In genomic region chr7:141390326-141391259, GRCm38 (mm10) we compare ENCODE assay signal across 10 mouse cellular contexts. TPM values are rescaled to one million over a fixed set of nuclear protein-coding genes. Genes with fewer than 3 reads are reported as not detected.
DNase-seq lines count a peak whose midpoint lies in the region; ATAC-seq and TF ChIP-seq lines count a peak whose summit lies in the region.
"Had no signal": no experiment of that assay in that cellular context is flagged by ENCODE, and none has a peak within 500 bp of the region (broad histone marks: within the 10 kb centered on the region; RNA-seq: fewer than 3 reads in every experiment).

No protein-coding gene starts in this region.

- H3K27ac ChIP-seq in heart, embryonic 12.5 days (ENCODE audit: poor library complexity, severe bottlenecking), result no peak overlapping the region
- no peak overlapping the region for H3K27ac ChIP-seq in midbrain, embryonic 10.5 days (replicated peaks)
- no peak overlapping the region for H3K27ac ChIP-seq in midbrain, postnatal 0 days (ENCODE audit: low read depth, low read length)
- H3K27ac ChIP-seq in intestine, embryonic 16.5 days (ENCODE audit: low read length), result peak overlapping the region; percentile 98
- peak overlapping the region; percentile 98 for H3K27ac ChIP-seq in liver, embryonic 16.5 days (ENCODE audit: low read length)

- 59% methylated on average over 9 of the region's 9 CpGs for WGBS in heart, embryonic 12.5 days
- 62% methylated on average over 9 of the region's 9 CpGs for WGBS in midbrain, embryonic 10.5 days
- 59% methylated on average over 9 of the region's 9 CpGs for WGBS in midbrain, postnatal 0 days
- 46% methylated on average over 9 of the region's 9 CpGs for WGBS in intestine, embryonic 16.5 days
- WGBS in liver, embryonic 16.5 days (ENCODE audit: insufficient replicate concordance), result 41% methylated on average over 9 of the region's 9 CpGs

- peaks cover 15% of the 10 kb centered on the region for H3K4me1 ChIP-seq in heart, embryonic 12.5 days (replicated peaks)
- peaks cover 21% of the 10 kb centered on the region for H3K4me1 ChIP-seq in midbrain, embryonic 10.5 days
- peaks cover 8% of the 10 kb centered on the region; the same call in 1 of the 2 replicates for H3K4me1 ChIP-seq in midbrain, postnatal 0 days (ENCODE audit: insufficient read depth, low read length)
- H3K4me1 ChIP-seq in intestine, embryonic 16.5 days (ENCODE audit: control insufficient read depth, insufficient read depth, low read length), result peaks cover 21% of the 10 kb centered on the region
- H3K4me1 ChIP-seq in liver, embryonic 16.5 days (ENCODE audit: control insufficient read depth, low read depth, low read length), result peaks cover 76% of the 10 kb centered on the region

- H3K27me3 ChIP-seq in heart, embryonic 12.5 days (replicated peaks), result peaks cover 4% of the 10 kb centered on the region; the same call in 1 of the 2 replicates
- H3K27me3 ChIP-seq in midbrain, embryonic 10.5 days (ENCODE audit: low read depth, poor library complexity, severe bottlenecking), result peaks cover 30% of the 10 kb centered on the region; the same call in 1 of the 2 replicates
- no peaks in the 10 kb centered on the region for H3K27me3 ChIP-seq in midbrain, postnatal 0 days (ENCODE audit: insufficient read depth, low read length)
- H3K27me3 ChIP-seq in intestine, embryonic 16.5 days (replicated peaks; ENCODE audit: control insufficient read depth, insufficient read depth, low read length), result no peaks in the 10 kb centered on the region
- H3K27me3 ChIP-seq in liver, embryonic 16.5 days (ENCODE audit: control insufficient read depth, insufficient read depth, low read depth, low read length), result no peaks in the 10 kb centered on the region

- ATAC-seq in heart, embryonic 12.5 days (ENCODE audit: insufficient number of reproducible peaks, low FRiP score), result no peak
- ATAC-seq in midbrain, postnatal 0 days (ENCODE audit: low FRiP score), result no peak
- ATAC-seq in intestine, embryonic 16.5 days, result no peak
- ATAC-seq in liver, embryonic 16.5 days (ENCODE audit: low read depth), result no peak
- no peak for ATAC-seq in monocyte, adult 5-6 weeks (replicated peaks; ENCODE audit: insufficient number of reproducible peaks, low FRiP score, low TSS enrichment, poor library complexity, severe bottlenecking)

- no peaks in the 10 kb centered on the region for H3K9me3 ChIP-seq in heart, embryonic 12.5 days (replicated peaks)
- H3K9me3 ChIP-seq in midbrain, embryonic 10.5 days (replicated peaks), result no peaks in the 10 kb centered on the region
- no peaks in the 10 kb centered on the region for H3K9me3 ChIP-seq in midbrain, postnatal 0 days (ENCODE audit: low read length)
- H3K9me3 ChIP-seq in intestine, embryonic 16.5 days (ENCODE audit: control insufficient read depth, low read length), result no peaks in the 10 kb centered on the region
- no peaks in the 10 kb centered on the region for H3K9me3 ChIP-seq in liver, embryonic 16.5 days (replicated peaks; ENCODE audit: control insufficient read depth, low read length)

- no peak overlapping the region for H3K4me3 ChIP-seq in heart, embryonic 12.5 days
- 0 out of 2 replicates have a peak overlapping the region, but pooled peaks have one; percentile 80 for H3K4me3 ChIP-seq in midbrain, embryonic 10.5 days
- H3K4me3 ChIP-seq in midbrain, postnatal 0 days (ENCODE audit: low read depth, low read length), result no peak overlapping the region
- H3K4me3 ChIP-seq in intestine, embryonic 16.5 days (ENCODE audit: low read length), result no peak overlapping the region
- H3K4me3 ChIP-seq in liver, embryonic 16.5 days (ENCODE audit: low read depth, low read length), result peak overlapping the region; percentile 77

- peaks cover 4% of the 10 kb centered on the region; the same call in 1 of the 2 replicates for H3K36me3 ChIP-seq in heart, embryonic 12.5 days
- 0 out of 2 replicates have a peak, but pooled peaks cover under 1% of the 10 kb centered on the region for H3K36me3 ChIP-seq in midbrain, embryonic 10.5 days
- H3K36me3 ChIP-seq in midbrain, postnatal 0 days (ENCODE audit: insufficient read depth, low read length), result no peaks in the 10 kb centered on the region; the same call in 1 of the 2 replicates
- no peaks in the 10 kb centered on the region for H3K36me3 ChIP-seq in intestine, embryonic 16.5 days (ENCODE audit: control insufficient read depth, insufficient read depth, low read length)
- H3K36me3 ChIP-seq in liver, embryonic 16.5 days (ENCODE audit: control insufficient read depth, insufficient read depth), result no peaks in the 10 kb centered on the region; the same call in 1 of the 2 replicates

- no peak for TF ChIP-seq CTCF in midbrain, postnatal 0 days (IDR thresholded peaks at IDR 0.05)

- 0 out of 2 replicates have a peak overlapping the region, but pooled peaks have one; percentile 6 for H3K4me2 ChIP-seq in heart, embryonic 12.5 days
- H3K4me2 ChIP-seq in midbrain, postnatal 0 days (ENCODE audit: low read depth, low read length, poor library complexity, severe bottlenecking), result no peak overlapping the region
- H3K4me2 ChIP-seq in intestine, embryonic 16.5 days (ENCODE audit: low read depth, low read length), result peak overlapping the region; percentile 94
- H3K4me2 ChIP-seq in liver, embryonic 16.5 days (ENCODE audit: low read depth, low read length), result peak overlapping the region; percentile 94

- no peak for DNase-seq in heart, adult 11 months
- no peak for DNase-seq in midbrain, embryonic 10.5 days (ENCODE audit: low spot score)
- no peak for DNase-seq in midbrain, postnatal 0 days (ENCODE audit: low spot score)
- DNase-seq in cerebellum, adult 9-11 months, result no peak
- DNase-seq: gastrocnemius, postnatal 14 days; thymus, adult 18-20 months had no signal

- no peak overlapping the region for H3K9ac ChIP-seq in heart, embryonic 12.5 days
- H3K9ac ChIP-seq in midbrain, postnatal 0 days (replicated peaks; ENCODE audit: low read length, poor library complexity, severe bottlenecking), result no peak overlapping the region
- H3K9ac ChIP-seq in intestine, embryonic 16.5 days (ENCODE audit: low read depth, low read length), result 0 out of 2 replicates have a peak overlapping the region, but pooled peaks have one; percentile 12
- peak overlapping the region; percentile 82 for H3K9ac ChIP-seq in liver, embryonic 16.5 days (ENCODE audit: low read depth, low read length)

RNA-seq across cellular contexts. Expression of gene Taldo1, which starts 1.4 kb away (rescaled TPM):
- 276 and 284 TPM in 2 replicates for polyA plus RNA-seq in heart, embryonic 12.5 days (2016; fragmentation: Nextera tagmentation; extraction: Ambion mirVana)
- 339 and 342 TPM in 2 replicates for polyA plus RNA-seq in midbrain, embryonic 10.5 days (2016; fragmentation: Nextera tagmentation; extraction: Ambion mirVana)
- total RNA-seq in midbrain, postnatal 0 days (2014; rRNA removed), result 166 and 175 TPM in 2 replicates
- 245 and 255 TPM in 2 replicates for polyA plus RNA-seq in midbrain, postnatal 0 days (2015; fragmentation: Nextera tagmentation; extraction: Ambion mirVana)
- 567 and 582 TPM in 2 replicates for polyA plus RNA-seq in intestine, embryonic 16.5 days (2015; fragmentation: Nextera tagmentation; extraction: Ambion mirVana)
- polyA plus RNA-seq in liver, embryonic 16.5 days (2015; fragmentation: Nextera tagmentation; extraction: Ambion mirVana), result 373 and 397 TPM in 2 replicates
- 548 to 1,201 TPM (median 1,116 TPM) in 3 replicates for total RNA-seq in monocyte, adult 5-6 weeks (2017)

RNA-seq across cellular contexts. Expression of gene Gatd1, which starts 23.3 kb away (rescaled TPM):
- polyA plus RNA-seq in heart, embryonic 12.5 days (2016; fragmentation: Nextera tagmentation; extraction: Ambion mirVana), result 25.5 and 26.7 TPM in 2 replicates
- polyA plus RNA-seq in midbrain, embryonic 10.5 days (2016; fragmentation: Nextera tagmentation; extraction: Ambion mirVana), result 45.1 and 47.0 TPM in 2 replicates
- total RNA-seq in midbrain, postnatal 0 days (2014; rRNA removed), result 72.0 and 72.9 TPM in 2 replicates
- 47.7 and 48.9 TPM in 2 replicates for polyA plus RNA-seq in midbrain, postnatal 0 days (2015; fragmentation: Nextera tagmentation; extraction: Ambion mirVana)
- polyA plus RNA-seq in intestine, embryonic 16.5 days (2015; fragmentation: Nextera tagmentation; extraction: Ambion mirVana), result 47.5 and 48.2 TPM in 2 replicates
- polyA plus RNA-seq in liver, embryonic 16.5 days (2015; fragmentation: Nextera tagmentation; extraction: Ambion mirVana), result 13.5 and 14.3 TPM in 2 replicates
- 11.4 to 15.3 TPM (median 14.6 TPM) in 3 replicates for total RNA-seq in monocyte, adult 5-6 weeks (2017)

RNA-seq across cellular contexts. Expression of gene Cend1, which starts 38.7 kb away (rescaled TPM):
- 13.9 and 14.6 TPM in 2 replicates for polyA plus RNA-seq in heart, embryonic 12.5 days (2016; fragmentation: Nextera tagmentation; extraction: Ambion mirVana)
- 8.9 and 15.1 TPM in 2 replicates for polyA plus RNA-seq in midbrain, embryonic 10.5 days (2016; fragmentation: Nextera tagmentation; extraction: Ambion mirVana)
- 167 and 195 TPM in 2 replicates for total RNA-seq in midbrain, postnatal 0 days (2014; rRNA removed)
- 194 and 233 TPM in 2 replicates for polyA plus RNA-seq in midbrain, postnatal 0 days (2015; fragmentation: Nextera tagmentation; extraction: Ambion mirVana)
- 3.2 and 4.0 TPM in 2 replicates for polyA plus RNA-seq in intestine, embryonic 16.5 days (2015; fragmentation: Nextera tagmentation; extraction: Ambion mirVana)
- not detected in 2 replicates for polyA plus RNA-seq in liver, embryonic 16.5 days (2015; fragmentation: Nextera tagmentation; extraction: Ambion mirVana)
- total RNA-seq in monocyte, adult 5-6 weeks (2017), result not detected in 3 replicates

RNA-seq across cellular contexts. Expression of gene Slc25a22, which starts 47.1 kb away (rescaled TPM):
- 19.3 and 20.7 TPM in 2 replicates for polyA plus RNA-seq in heart, embryonic 12.5 days (2016; fragmentation: Nextera tagmentation; extraction: Ambion mirVana)
- 43.7 and 48.4 TPM in 2 replicates for polyA plus RNA-seq in midbrain, embryonic 10.5 days (2016; fragmentation: Nextera tagmentation; extraction: Ambion mirVana)
- 148 and 152 TPM in 2 replicates for total RNA-seq in midbrain, postnatal 0 days (2014; rRNA removed)
- 118 and 121 TPM in 2 replicates for polyA plus RNA-seq in midbrain, postnatal 0 days (2015; fragmentation: Nextera tagmentation; extraction: Ambion mirVana)
- 34.6 and 37.7 TPM in 2 replicates for polyA plus RNA-seq in intestine, embryonic 16.5 days (2015; fragmentation: Nextera tagmentation; extraction: Ambion mirVana)
- 18.7 and 20.7 TPM in 2 replicates for polyA plus RNA-seq in liver, embryonic 16.5 days (2015; fragmentation: Nextera tagmentation; extraction: Ambion mirVana)
- 6.2 to 14.8 TPM (median 7.4 TPM) in 3 replicates for total RNA-seq in monocyte, adult 5-6 weeks (2017)

RNA-seq across cellular contexts. Expression of gene Eps8l2, which starts 51.9 kb away (rescaled TPM):
- polyA plus RNA-seq in heart, embryonic 12.5 days (2016; fragmentation: Nextera tagmentation; extraction: Ambion mirVana), result 0.73 and 1.3 TPM in 2 replicates
- 3.4 and 3.8 TPM in 2 replicates for polyA plus RNA-seq in midbrain, embryonic 10.5 days (2016; fragmentation: Nextera tagmentation; extraction: Ambion mirVana)
- total RNA-seq in midbrain, postnatal 0 days (2014; rRNA removed), result 2.4 and 3.1 TPM in 2 replicates
- polyA plus RNA-seq in midbrain, postnatal 0 days (2015; fragmentation: Nextera tagmentation; extraction: Ambion mirVana), result 0.48 and 0.74 TPM in 2 replicates
- 191 and 214 TPM in 2 replicates for polyA plus RNA-seq in intestine, embryonic 16.5 days (2015; fragmentation: Nextera tagmentation; extraction: Ambion mirVana)
- polyA plus RNA-seq in liver, embryonic 16.5 days (2015; fragmentation: Nextera tagmentation; extraction: Ambion mirVana), result 26.0 and 34.0 TPM in 2 replicates
- not detected in 3 replicates for total RNA-seq in monocyte, adult 5-6 weeks (2017)

Comparison
In these comparisons a context has a peak if more than half of its experiments do, and no peak if none do; other contexts are left out.
1. H3K4me3 ChIP-seq: peak in midbrain, embryonic 10.5 days (single experiment) and liver, embryonic 16.5 days (single experiment); none in heart, embryonic 12.5 days (single experiment), midbrain, postnatal 0 days (single experiment) and intestine, embryonic 16.5 days (single experiment).
2. RNA of gene Cend1, which starts 38.7 kb away (polyA plus RNA-seq): 194 to 233 TPM in midbrain, postnatal 0 days; 13.9 to 14.6 TPM in heart, embryonic 12.5 days, 8.9 to 15.1 TPM in midbrain, embryonic 10.5 days, 3.2 to 4.0 TPM in intestine, embryonic 16.5 days and not detected in liver, embryonic 16.5 days; every median in the first group is over 10 times any median in the second.
3. H3K27ac ChIP-seq: peak in intestine, embryonic 16.5 days (single experiment) and liver, embryonic 16.5 days (single experiment); none in heart, embryonic 12.5 days (single experiment), midbrain, embryonic 10.5 days (single experiment) and midbrain, postnatal 0 days (single experiment).
4. H3K9ac ChIP-seq: peak in intestine, embryonic 16.5 days (single experiment) and liver, embryonic 16.5 days (single experiment); none in heart, embryonic 12.5 days (single experiment) and midbrain, postnatal 0 days (single experiment).